Mouse (Mus musculus): ENCODE data around the gene Ap1g2. TPM values are rescaled to one million over a fixed set of nuclear protein-coding genes. Genes with fewer than 3 reads are reported as not detected.

Ap1g2 gene
- 65.8 and 73.0 TPM in 2 replicates for polyA plus RNA-seq (2012; rRNA removed)

DNA sequence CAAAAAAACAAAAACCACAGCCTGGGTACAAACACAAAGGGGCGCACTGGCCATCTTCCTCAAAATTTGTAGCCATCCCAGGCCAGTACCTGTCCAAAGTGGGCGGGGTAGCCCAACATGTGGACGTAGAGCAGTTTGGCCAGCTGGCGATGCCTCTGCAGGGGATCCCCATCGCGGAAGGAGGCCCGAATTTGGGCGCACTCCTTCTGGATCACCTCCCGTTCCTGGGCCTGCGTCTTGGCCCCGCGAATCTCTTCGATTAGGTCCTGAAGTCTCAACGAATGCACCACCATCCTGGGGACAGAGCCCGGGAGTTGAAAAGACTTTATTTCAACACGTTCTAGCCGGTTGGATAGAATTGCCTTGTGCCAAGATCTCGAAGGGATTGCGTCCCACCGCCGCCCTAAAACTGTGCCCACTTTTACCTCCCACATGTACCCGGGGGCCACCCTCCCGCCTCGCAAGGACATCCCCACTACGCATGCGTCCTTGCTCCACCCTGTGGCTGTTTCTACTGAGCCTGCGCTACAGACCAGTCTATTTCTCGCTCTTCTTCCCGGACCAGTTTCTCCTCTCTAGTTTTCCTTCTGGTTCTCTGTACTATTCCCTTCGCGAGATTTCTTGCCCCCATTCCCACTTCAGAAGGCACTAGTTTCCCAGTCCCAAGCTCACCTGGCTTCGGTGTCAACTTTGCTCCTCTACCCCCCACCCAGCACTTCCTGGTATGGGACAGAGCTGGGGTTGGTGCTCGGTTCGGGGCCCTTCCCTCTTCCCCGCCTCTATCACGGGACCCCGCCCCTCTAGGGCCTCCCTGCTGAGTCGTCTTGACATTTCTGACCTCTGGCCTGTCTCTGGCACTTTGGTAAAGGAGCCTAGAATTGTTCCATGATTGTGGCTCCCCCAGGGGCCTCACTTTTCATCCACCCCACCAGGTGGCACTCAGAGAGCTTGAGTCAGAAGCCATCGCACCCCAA, at the start of gene Ap1g2:
Gene Ap1g2, minus strand, starts transcription at position 758 of the 974 bp plus-strand sequence.

GRCm38 (mm10) chr14:55116425-55117200, 10.2 kb upstream of the Ap1g2 start, which contains the start of gene Jph4:
TSS of gene Jph4 (minus strand) at chr14:55116935.

GRCm38 (mm10) chr14:55094704-55095231, 11.6 kb downstream of the Ap1g2 start, which contains the start of gene Thtpa:
TSS of gene Thtpa (plus strand) at chr14:55094784.

GRCm38 (mm10) chr14:55092011-55092577, 14.3 kb downstream of the Ap1g2 start, which contains the start of gene Zfhx2:
TSS of gene Zfhx2 (minus strand) at chr14:55092324.

Other genes starting within 250 kb of the Ap1g2 start
- 2.2 and 4.0 TPM in 2 replicates for gene Homez, start 235.6 kb downstream of the Ap1g2 start, polyA plus RNA-seq (2012; rRNA removed)
- gene Ppp1r3e, start 229.0 kb downstream of the Ap1g2 start, polyA plus RNA-seq (2012; rRNA removed) = 19.1 and 22.7 TPM in 2 replicates
- 57.4 and 72.3 TPM in 2 replicates for gene Bcl2l2, start 223.2 kb downstream of the Ap1g2 start, polyA plus RNA-seq (2012; rRNA removed)
- gene Gm20521, start 223.2 kb downstream of the Ap1g2 start, polyA plus RNA-seq (2012; rRNA removed) = 10.2 and 19.3 TPM in 2 replicates
- gene Pabpn1, start 214.1 kb downstream of the Ap1g2 start, polyA plus RNA-seq (2012; rRNA removed) = 56.7 and 65.4 TPM in 2 replicates
- gene Slc22a17, start 193.5 kb downstream of the Ap1g2 start, polyA plus RNA-seq (2012; rRNA removed) = 30.7 and 38.2 TPM in 2 replicates
- gene Efs, start 180.5 kb downstream of the Ap1g2 start, polyA plus RNA-seq (2012; rRNA removed) = 13.0 and 13.8 TPM in 2 replicates
- gene Il25, start 173.9 kb downstream of the Ap1g2 start, polyA plus RNA-seq (2012; rRNA removed) = 0.67 and 0.92 TPM in 2 replicates
- 2.8 and 3.5 TPM in 2 replicates for gene Cmtm5, start 170.3 kb downstream of the Ap1g2 start, polyA plus RNA-seq (2012; rRNA removed)
- gene Myh6, start 139.7 kb downstream of the Ap1g2 start, polyA plus RNA-seq (2012; rRNA removed) = 0.06 TPM in 1 of 2 replicates, not detected in the other
- gene Gm17428, start 129.7 kb downstream of the Ap1g2 start, polyA plus RNA-seq (2012; rRNA removed) = not detected in 2 replicates
- 0.05 and 0.32 TPM in 2 replicates for gene Myh7, start 112.0 kb downstream of the Ap1g2 start, polyA plus RNA-seq (2012; rRNA removed)
- gene Ngdn, start 91.1 kb downstream of the Ap1g2 start, polyA plus RNA-seq (2012; rRNA removed) = 9.1 and 11.1 TPM in 2 replicates
- gene Zfhx2, start 14.3 kb downstream of the Ap1g2 start, polyA plus RNA-seq (2012; rRNA removed) = 2.0 and 2.7 TPM in 2 replicates
- 5.6 and 6.1 TPM in 2 replicates for gene Thtpa, start 11.8 kb downstream of the Ap1g2 start, polyA plus RNA-seq (2012; rRNA removed)
- gene Jph4, start 10.3 kb upstream of the Ap1g2 start, polyA plus RNA-seq (2012; rRNA removed) = 5.5 and 7.1 TPM in 2 replicates
- not detected in 2 replicates for gene Dhrs2, start 115.4 kb upstream of the Ap1g2 start, polyA plus RNA-seq (2012; rRNA removed)

All from colon, adult 2 months (tissue).